Mouse (Mus musculus): ENCODE results near the gene Med16.

Gene Med16

DNA sequence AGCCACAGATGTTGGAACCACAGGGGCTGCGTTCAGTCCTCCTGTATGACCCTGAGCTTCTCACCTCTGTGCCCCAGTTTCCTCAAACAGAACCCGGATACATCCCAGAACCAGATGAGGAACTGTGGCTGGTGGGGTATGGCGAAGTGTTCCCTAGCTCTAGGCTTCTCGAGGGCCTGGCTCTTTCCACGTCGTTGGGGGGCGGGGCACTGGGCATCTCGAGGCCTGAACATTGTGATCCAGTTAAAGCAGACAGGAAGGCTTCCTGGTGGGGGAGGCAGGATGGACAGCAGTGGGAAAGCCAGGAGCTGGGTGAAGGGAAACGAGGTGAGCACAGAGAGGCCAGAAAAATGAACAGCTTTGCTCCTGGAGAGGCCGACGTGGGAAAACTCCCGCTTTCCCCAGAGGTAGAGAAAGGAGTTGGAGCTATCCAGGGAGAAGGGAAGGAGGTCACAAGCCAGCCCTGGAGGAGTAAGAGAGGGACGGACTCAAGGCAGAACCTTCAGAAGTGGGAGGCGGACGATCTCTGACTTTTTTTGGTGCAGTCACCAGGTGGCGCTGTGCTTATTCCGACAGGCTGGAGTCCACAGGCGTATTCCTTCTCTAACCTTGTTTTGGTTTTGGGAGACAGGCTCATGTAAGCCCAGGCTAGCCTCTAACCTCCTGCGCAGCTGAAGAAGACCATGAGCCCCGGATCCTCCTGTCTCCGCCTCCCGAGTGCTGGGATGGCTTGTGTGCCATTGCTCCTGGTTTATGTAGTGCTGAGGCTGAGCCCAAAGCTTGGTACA is 25.2 kb downstream of the Med16 start:
- DNase-seq (ENCODE audit: low spot score), result peak; percentile 81

DNA sequence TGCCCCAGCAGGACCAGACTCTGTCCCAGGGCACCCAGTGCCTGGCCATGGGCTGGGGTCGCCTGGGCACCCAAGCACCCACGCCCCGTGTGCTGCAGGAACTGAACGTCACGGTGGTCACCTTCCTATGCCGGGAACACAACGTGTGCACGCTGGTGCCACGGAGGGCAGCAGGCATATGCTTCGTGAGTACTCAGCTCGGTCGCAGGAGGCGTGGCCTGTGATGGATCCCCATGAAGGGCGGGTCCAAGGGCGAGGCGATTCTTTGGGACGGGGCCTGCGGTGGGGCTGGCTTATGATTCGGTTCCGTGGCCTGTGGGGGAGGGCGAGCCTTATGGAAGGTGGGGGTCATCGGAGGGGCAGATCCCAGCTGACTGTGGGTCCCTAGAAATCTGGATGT is 26.7 kb downstream of the Med16 start:
- no peak for DNase-seq (ENCODE audit: low spot score)

DNA sequence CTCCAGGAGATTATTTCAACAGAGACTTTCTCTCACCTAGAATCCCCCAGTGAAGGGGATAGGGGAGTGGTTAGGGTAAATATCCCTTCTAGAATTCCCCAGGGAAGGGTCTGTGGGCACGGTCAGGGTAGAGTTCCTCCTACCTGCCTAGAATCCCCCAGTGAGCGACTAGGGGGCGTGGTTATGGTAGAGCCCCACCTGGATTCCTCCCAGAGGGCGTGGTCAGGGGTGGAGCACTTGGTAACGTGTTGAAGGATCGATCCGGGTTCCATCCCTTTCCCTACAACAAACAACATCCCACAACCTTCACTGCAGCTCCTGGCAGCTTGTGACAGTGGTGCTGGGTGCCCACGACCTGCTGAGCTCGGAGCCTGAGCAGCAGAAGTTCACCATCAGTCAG is 28.0 kb downstream of the Med16 start:
- no peak for DNase-seq (ENCODE audit: low spot score)

DNA sequence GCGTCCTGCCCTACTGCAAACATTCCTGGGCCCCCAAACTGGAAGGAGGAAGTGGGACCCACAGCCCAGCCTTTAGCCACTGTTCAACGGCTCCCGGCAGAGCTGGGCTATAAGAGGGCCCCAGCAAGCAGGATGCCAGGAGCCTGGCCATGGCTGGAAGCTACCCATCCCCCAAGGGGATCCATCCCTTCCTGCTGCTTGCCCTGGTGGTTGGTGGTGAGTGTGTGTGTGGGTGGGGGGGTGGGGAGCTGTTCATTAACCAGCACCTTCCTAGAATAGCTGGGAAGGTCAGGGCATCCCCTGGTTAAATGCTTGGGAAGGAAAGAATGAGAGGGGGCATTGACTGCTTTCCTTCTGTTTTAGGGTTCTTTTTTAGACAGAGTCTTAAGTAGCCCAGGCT is 29.2 kb downstream of the Med16 start:
- DNase-seq (ENCODE audit: low spot score), result no peak

DNA sequence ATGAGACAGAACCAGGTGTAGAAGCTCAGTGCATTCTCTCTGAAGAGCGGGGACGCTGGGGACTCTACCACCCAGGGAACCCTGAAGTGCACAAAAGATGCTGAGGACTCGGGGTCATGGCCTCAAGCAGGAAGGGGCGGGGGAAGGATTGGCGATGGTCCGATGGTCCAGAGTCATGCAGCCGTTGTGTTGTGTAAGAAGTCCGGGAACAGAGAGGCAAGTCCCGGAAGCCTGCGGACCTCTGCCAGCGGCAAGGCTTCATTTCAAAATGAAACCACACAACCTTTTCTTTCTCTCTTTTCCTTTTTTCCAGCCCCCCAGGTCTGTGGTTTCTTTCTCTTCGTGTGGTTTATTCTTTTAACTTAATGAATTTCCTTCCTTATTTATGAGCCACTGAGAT is 31.0 kb downstream of the Med16 start:
- no peak for DNase-seq (ENCODE audit: low spot score)

DNA sequence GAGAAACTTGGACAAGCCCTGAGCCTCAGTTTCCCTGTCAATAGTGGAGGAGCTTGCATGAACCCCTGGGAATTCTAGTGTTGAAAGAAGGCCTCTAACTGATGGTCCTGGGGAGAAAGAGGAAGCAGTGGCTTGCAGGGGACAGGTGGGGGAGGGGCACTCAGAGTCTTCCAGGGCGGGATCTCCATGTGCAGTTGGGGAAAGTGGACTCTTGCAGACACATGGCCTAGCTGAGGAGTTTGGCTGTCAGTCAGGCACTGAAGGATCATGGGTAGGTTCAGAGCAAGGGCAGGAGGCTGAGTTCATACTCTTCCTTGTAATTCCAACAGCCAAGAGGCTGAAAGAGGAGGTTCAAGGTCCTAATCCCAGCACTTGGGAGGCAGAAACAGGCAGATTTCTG is 31.5 kb downstream of the Med16 start:
- no peak for DNase-seq (ENCODE audit: low spot score)

DNA sequence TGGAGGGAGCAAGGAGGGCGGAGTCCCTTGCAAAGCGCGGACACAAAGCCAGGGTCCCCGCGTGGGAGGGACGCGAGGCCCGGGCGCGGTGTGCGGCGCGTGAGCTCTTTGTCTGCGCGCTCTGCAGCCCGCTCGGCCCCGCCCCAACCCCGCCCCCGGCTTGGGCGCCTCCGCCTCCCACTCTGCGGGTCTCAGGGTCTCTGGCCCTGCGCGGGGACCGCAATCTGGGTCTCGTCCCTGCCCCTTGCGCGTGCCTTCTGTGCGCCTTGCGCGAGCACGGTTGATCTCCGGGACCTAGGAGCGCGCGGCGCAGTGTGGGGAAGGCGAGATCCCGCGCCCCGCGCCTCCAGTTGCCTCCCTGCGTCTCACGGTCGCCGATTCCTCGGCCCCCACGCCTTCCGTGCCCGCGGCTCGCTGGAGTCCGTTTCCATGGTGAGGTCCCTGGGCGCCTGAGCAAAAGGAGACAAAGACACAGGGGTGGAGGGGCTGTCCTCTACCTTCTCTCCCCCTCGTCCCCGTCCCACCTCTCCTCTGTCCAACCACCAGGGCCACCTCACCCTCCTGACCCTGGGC is 34.3 kb downstream of the Med16 start, which contains the start of the genes Prtn3 and Plppr3:
Gene Prtn3, plus strand, starts transcription at position 187 of the 573 bp plus-strand sequence.
Gene Plppr3, minus strand, starts transcription at position 345 of the 573 bp plus-strand sequence.
- no peak for DNase-seq (ENCODE audit: low spot score)

DNA sequence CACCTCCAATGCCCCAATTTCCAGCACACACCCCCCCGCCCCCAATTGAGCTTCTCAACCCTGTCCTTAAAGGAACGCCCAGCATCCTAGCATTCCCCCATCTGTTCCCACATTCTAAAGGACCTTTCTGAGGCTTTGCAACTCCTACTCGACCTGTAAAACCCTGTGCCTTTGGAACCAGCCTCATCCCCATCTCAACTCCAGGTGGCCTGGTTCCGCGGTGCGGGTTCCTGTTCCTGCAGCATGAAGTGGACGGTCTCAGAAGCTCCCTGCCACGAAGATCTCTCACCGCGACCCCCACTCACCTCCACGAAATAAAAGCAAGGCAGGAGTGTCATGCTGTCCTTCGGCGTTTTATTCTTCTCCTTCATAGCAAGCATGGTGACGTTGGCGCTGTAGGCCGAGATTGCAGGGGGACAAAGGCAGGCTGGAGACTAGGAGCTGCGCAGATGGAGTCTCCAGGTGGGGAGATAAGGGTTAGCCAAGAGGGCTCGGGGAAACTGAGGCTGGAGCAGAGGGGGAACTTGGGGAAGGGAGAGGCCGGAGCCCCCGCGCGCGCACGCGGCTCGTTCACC is 34.9 kb downstream of the Med16 start:
- no peak for DNase-seq (ENCODE audit: low spot score)

DNA sequence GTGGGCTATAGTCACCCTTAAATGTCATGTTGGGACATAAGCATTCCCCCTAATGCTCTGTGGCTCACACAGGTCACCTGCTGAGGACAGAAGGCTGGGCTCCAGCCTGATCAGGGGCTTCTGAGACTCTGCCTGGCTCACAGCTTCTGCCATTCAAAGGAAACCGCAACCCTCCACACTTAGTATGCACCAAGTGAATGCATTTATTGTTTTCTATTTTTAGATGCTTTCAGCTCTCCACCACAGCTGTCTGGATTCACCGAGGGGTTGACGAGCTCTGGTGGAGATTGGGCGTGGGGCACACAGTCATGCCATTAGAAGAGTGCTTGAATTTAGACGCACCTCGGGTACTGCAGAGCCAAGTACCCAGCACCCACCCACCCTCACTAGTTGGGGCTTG is 35.4 kb downstream of the Med16 start:
- DNase-seq (ENCODE audit: low spot score), result no peak

DNA sequence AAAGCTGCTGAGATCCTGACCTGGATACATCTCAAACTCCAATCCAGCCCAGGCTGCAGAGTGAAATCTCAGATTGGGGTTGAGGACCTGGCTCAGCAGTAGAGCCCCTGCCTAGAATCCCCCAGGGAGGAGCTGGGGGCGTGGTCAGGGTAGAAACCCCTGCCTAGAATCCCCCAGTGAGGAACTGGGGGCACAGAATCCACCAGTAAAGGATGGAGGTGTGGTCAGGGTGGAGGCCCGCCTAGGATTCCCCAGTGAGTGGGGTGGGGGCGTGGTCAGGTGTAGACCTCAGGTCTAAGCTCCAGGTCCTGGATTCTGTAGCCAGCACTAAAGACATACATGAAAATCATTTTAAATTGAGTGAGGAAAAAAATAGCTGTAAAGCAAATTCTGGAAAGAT is 35.9 kb downstream of the Med16 start:
- DNase-seq (ENCODE audit: low spot score), result no peak

DNA sequence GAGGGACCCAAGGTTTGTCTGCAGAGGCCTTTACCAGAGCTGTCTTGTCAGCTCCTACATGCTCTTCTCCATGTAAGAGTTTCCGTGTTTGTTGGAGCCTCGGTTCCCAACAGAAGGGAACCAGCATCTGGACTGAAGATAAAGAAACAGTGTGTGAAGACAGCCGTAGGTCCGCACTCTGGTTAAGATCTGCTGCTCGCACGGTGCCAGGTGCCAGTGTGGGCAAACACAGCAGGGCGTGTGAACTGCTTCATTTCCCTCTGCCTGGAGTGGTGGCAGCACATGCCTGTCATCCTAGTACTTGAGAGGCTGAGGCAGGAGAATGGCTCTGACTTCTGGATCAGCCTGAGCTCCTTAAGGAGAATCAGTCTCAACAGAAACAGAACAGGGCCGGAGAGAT is 36.9 kb downstream of the Med16 start:
- DNase-seq (ENCODE audit: low spot score), result no peak

DNA sequence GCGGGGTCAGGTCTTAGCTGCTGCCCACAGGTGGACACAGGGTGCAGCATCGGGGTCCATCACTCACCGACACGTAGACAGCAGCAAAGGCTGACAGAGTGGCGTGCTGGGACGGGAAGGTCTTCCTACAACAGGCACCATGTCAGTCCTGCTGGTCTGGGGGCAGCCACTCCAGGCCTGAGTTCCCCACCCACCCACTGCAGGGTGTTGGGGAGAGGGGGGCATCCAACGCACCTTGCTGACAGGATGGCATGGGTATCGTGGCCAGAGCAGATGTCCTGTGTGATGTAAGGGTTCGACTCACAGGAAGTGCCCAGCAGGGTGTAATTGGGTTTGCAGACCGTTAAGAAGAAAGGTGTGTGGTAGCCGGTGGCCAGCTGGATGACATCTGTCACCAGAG is 42.1 kb downstream of the Med16 start:
- DNase-seq (ENCODE audit: low spot score), result no peak

DNA sequence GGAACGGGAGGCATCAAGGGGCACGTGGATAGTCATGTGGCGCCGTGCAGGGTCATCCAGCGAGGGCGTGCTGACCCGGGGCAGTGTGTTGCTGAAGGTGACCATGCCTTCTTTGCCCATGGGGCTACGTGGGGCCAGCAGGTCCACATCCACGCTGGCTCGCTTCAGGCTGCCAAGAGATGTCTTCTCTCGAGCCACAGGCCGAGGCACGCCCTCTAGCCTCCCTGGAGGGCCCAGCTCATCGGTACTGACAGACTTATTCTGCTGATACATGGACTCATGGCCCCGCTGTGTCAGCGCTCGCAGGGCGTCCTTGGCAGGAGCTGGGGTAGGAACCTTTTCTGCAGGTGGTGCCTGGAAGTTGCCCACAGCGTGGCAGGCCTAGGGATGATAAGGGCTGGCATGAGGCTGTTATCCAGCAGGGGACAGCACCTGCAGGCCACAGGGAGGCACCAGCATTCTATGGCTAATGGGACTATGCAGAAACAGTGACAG is 42.9 kb downstream of the Med16 start:
- DNase-seq (ENCODE audit: low spot score), result no peak

DNA sequence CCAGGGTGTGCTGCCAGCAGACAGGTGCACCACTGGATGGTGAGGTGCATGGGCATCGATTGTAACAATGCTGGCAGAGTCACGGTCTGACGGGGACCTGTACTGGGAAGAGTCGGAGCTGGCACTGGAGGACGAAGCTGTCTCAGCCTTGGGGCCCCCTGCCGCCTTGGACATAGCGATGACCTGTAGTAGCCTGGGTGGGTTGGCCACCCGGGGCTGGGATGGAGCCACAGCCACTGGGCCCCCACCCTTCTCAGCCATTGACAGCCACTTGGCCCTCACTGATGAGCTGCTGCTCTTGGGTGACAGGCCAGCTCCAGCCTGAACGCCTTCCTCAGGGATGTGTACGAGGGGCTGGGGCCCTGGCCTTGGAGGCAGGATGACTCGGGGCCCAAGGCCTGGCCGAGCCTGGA is 43.5 kb downstream of the Med16 start:
- no peak for DNase-seq (ENCODE audit: low spot score)

DNA sequence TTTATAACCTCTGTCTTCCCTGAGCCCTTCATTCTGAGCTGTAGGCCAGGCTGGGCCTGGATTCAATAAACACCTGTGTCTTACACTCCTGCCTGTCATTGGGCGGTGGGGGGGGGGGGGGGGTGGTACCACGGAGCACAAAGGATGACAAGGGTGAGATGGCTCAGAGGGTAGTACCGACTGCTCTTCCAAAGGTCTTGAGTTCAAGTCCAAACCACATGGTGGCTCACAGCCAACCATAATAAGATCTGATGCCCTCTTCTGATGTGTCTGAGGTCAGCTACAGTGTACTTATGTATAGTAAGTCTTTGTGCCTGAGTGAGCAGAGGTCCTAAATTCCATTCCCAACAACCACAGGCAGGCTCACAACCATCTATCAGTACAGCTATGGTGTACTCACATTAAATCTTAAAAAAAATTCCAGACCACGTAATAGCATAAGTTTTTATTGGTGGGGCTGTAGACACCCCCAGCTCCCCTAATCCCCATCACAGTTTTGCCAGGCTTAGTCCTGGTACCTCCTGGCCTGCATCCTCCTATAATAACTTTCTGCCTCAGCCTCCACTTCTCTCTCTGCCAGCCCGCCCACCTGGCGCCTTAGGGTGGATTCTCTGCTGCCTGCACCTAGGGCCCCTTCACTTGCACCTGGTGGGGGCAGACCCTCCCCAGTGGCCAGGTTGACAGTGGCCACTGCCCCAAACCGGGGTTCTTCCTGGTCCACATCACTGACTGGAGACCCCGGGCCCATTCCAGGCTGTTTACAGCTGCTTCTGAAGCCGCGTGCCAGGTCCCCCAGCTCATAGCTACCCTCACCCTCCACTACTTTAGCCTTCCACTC is 44.2 kb downstream of the Med16 start:
- no peak for DNase-seq (ENCODE audit: low spot score)

DNA sequence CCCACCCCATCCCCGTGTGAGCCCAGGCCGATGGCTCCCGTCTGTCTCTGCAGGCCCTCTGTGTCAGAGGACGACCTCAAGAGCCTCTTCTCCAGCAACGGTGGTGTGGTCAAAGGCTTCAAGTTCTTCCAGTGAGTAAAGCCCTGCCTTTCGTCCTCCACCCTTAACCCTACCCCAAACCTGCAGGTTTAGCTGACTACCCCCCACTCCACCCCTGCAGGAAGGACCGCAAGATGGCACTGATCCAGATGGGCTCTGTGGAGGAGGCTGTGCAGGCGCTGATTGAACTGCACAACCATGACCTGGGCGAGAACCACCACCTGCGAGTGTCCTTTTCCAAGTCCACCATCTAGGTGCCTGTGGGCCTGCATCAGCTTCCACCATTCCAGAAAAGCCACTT is 45.8 kb downstream of the Med16 start:
- DNase-seq (ENCODE audit: low spot score), result no peak

DNA sequence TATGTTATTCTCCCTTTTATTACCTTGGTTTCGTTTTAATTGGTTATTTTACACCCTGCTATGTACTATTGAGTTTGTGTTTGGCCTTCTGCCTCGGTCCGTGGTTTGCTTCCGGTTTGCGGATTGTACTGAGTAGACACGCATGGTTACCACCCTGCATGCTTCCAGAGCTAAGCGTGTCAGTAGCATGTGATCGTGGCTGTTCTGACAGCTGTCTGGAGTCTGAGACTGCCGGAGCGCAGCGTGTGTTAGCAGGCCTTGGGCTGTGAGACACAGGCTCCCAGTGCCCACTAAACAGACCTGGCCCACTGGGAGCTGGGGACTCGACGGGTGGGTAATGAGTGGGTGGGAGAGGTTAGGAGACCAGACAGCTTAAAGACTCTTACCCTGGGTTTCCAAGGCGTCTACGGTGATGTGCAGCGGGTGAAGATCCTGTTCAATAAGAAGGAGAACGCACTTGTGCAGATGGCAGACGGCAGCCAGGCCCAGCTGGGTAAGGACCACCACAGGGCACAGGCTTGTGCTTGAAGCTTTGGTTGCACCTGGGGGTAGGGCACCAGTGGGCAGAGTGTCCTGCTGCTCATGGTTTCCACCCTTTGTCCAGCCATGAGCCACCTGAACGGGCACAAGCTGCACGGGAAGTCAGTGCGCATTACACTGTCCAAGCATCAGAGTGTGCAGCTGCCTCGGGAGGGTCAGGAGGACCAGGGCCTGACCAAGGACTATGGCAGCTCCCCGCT is 46.5 kb downstream of the Med16 start:
- no peak for DNase-seq (ENCODE audit: low spot score)

DNA sequence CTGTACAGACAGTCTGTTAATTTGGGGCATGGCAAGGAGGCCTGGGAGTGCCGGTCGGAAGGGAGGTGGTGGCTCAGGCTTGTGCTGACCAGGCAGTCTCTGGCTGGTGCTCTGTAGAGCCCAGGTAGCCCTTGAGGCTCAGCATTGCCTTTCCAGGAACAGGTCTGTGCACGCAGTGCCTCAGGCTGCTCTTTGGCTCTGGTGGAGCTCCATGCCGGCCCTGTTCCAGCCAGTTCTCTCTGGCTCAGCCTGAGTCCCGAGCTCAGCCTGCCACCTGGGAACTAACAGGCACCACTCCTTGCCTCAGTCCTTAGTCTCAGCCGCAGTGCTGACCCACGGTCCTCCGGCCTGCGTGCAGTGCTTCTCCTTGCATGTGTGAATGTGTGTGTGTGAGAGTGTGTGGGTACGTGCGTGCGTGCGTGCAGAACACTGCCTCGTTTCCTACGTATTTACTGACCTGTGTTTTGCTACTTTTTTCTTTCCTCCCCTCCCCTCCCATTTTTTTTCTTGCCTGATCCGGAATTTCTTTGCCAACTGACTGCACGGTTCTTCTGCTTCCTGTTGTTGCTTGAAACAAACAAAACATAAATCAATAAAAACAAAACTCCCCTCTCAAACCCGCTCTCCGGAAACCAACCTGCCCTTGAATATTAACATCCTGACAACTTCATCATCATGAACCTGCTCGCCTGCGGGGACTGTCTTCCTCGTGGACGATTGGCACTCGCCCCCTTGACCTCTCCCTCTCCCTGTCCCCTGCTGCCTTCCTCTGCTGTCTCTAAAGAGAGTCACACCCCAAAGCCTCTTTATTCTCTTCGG is 47.3 kb downstream of the Med16 start:
- no peak for DNase-seq (ENCODE audit: low spot score)

DNA sequence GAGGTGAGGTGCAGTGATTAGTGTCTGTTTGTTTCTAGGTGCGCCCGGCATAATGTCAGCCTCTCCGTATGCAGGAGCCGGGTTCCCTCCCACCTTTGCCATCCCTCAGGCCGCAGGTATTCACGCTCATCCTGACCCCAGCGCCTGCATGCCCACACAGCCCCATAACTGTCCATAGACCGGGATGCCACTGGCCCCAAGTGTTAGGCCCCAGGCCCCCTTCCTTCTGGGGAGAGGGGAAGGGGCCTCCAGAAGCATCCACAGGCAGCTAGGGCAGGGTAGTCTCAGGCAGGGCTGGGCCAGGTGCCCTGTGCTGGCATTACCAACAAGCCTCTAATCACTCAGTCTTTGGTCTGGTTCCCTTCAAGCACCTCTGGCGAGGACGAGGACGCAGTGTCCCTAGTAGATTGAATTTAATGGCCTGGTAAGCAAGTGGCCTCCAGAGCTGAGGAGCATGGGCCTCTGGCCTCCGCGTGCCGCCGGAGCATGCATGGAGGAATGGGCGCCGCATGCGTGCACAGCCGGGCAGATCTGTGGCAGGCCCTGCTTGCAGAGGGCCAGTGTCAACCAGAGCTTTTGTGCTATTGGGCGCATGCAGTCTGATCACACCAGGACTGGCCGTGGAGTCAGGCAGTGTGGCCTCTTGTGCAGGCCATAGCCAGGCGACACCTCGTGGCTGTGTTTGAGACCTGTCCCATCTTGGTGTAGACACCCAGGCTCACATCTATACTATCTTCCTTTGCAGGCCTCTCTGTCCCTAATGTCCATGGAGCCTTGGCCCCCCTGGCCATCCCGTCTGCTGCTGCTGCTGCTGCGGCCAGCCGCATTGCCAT is 48.4 kb downstream of the Med16 start:
- no peak for DNase-seq (ENCODE audit: low spot score)

DNA sequence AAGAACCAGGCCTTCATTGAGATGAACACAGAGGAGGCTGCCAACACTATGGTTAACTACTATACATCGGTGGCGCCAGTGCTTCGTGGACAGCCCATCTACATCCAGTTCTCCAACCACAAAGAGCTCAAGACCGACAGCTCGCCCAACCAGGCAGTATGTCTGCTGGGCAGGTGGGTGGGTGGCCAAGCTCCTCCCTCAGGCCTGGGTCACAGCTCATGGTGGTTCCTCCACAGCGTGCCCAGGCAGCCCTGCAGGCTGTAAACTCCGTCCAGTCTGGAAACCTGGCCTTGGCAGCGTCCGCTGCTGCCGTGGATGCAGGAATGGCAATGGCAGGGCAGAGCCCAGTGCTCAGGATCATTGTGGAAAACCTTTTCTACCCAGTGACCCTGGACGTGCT is 49.6 kb downstream of the Med16 start:
- DNase-seq (ENCODE audit: low spot score), result no peak
